Mouse (Mus musculus) midbrain, embryonic 12.5 days (tissue): ENCODE measurements around the gene Pabpn1. TPM values are rescaled to one million over a fixed set of nuclear protein-coding genes. Genes with fewer than 3 reads are reported as not detected.
A peak's percentile ranks its signal among the peaks of the same experiment; 100 is the strongest.

Experiments used
- ATAC-seq: fragments of 200-750 bp; cut with Nextera tagmentation; 2 replicates; pipeline ENCODE4 v1.8.0; 2017; ENCODE audit warnings: low read depth, moderate TSS enrichment, moderate library complexity; ENCODE audit not compliant: low FRiP score
- H3K27ac ChIP-seq: fragments of 300-500 bp; sonication (generic); replicated peaks from 2 replicates; pipeline ENCODE4 v1.5.1; 2016; ENCODE audit warnings: mild to moderate bottlenecking
- H3K27me3 ChIP-seq: fragments of 300-500 bp; sonication (generic); 2 replicates; pipeline ENCODE4 v1.6.1; 2016; ENCODE audit warnings: mild to moderate bottlenecking
- H3K36me3 ChIP-seq: fragments of 300-500 bp; sonication (generic); 2 replicates; pipeline ENCODE4 v1.6.1; 2016
- H3K4me1 ChIP-seq: fragments of 300-500 bp; sonication (generic); 2 replicates; pipeline ENCODE4 v1.6.1; 2016
- H3K4me2 ChIP-seq: fragments of 300-500 bp; sonication (generic); replicated peaks from 2 replicates; pipeline ENCODE4 v1.6.1; 2016; ENCODE audit warnings: mild to moderate bottlenecking, moderate library complexity
- H3K4me3 ChIP-seq: fragments of 300-500 bp; sonication (generic); 2 replicates; pipeline ENCODE4 v1.5.1; 2016; ENCODE audit warnings: mild to moderate bottlenecking
- H3K9ac ChIP-seq: fragments of 300-500 bp; sonication (generic); replicated peaks from 2 replicates; pipeline ENCODE4 v1.6.1; 2016; ENCODE audit warnings: mild to moderate bottlenecking, moderate library complexity
- H3K9me3 ChIP-seq: fragments of 300-500 bp; sonication (generic); 2 replicates; pipeline ENCODE4 v1.6.1; 2016; ENCODE audit warnings: mild to moderate bottlenecking
- WGBS: fragments of 180-500 bp; shearing (Covaris S2); methylation state at CpG from one replicate; pipeline ENCODE4 v1.1.7; 2016; 5-methylcytosine and 5-hydroxymethylcytosine counted together
- polyA plus RNA-seq: library from polyadenylated mRNA; unstranded; fragments of >200 nt; fragmentation: Nextera tagmentation; extraction: Ambion mirVana; gene quantifications from 2 replicates; pipeline ENCODE4 v1.2.1, GENCODE M21; 2016

Pabpn1 gene
- polyA plus RNA-seq, 1 experiment from 2014 or later = 199 TPM

GRCm38 (mm10) chr14:54926401-54927158 is 34.3 kb downstream of the Pabpn1 start:
- ATAC-seq = peak; percentile 78
- Histone ChIP-seq H3K27me3 (peaks cover 11% of the 10 kb centered on the region; the same call in 1 of the 2 replicates), H3K9ac (peak overlapping the region; percentile 78), H3K36me3 (peaks cover 8% of the 10 kb centered on the region), H3K9me3 (peaks cover 9% of the 10 kb centered on the region; the same call in 1 of the 2 replicates), H3K4me2 (peak overlapping the region; percentile 89), H3K4me1 (peaks cover 44% of the 10 kb centered on the region), H3K4me3 (peak overlapping the region; percentile 53), H3K27ac (peak overlapping the region; percentile 98)
- under 1% methylated on average over 36 of the region's 58 CpGs for WGBS

- peak overlapping the region; percentile 89 for H3K4me2 ChIP-seq
- H3K27ac ChIP-seq = peak overlapping the region; percentile 98
- no peak for ATAC-seq
- peaks cover 2% of the 10 kb centered on the region; the same call in 1 of the 2 replicates for H3K9me3 ChIP-seq
- H3K4me1 ChIP-seq = peaks cover 46% of the 10 kb centered on the region
- 11% methylated on average over 7 of the region's 7 CpGs for WGBS
- peaks cover 1% of the 10 kb centered on the region; the same call in 1 of the 2 replicates for H3K36me3 ChIP-seq
- H3K4me3 ChIP-seq = peak overlapping the region; percentile 53
- peak overlapping the region; percentile 78 for H3K9ac ChIP-seq
- peaks cover 11% of the 10 kb centered on the region; the same call in 1 of the 2 replicates for H3K27me3 ChIP-seq
Observed at GRCm38 (mm10) chr14:54927296-54927695, 35.0 kb downstream of the Pabpn1 start.

GRCm38 (mm10) chr14:54929801-54930200 is 37.5 kb downstream of the Pabpn1 start:
- no peak overlapping the region for H3K27ac ChIP-seq
- H3K36me3 ChIP-seq = no peaks in the 10 kb centered on the region
- no peak overlapping the region for H3K4me3 ChIP-seq
- no peaks in the 10 kb centered on the region for H3K9me3 ChIP-seq
- ATAC-seq = no peak
- peaks cover 11% of the 10 kb centered on the region; the same call in 1 of the 2 replicates for H3K27me3 ChIP-seq
- H3K4me2 ChIP-seq = no peak overlapping the region
- peaks cover 39% of the 10 kb centered on the region for H3K4me1 ChIP-seq
- 79% methylated on average over 5 of the region's 5 CpGs for WGBS
- H3K9ac ChIP-seq = no peak overlapping the region

DNA sequence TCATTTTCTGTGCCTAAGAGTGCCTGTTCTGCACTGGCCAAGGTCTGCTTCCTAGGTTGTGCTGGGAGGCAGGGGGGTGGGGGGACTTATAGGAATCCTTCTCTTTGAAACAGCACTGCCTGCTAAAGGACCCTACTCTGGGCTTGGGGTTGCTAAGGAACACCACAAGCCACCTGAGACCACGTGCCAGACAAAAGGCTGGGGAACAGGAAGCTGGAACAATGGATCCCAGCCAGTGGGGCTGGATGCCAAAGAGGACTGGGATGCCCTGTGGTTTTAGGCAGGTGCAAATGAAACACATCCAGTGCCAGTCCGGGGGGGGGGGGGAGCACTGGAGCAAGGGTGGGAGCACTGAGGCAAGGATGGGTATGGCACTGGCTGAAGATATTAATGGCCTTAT is 38.1 kb downstream of the Pabpn1 start:
- Histone ChIP-seq H3K4me1 (peaks cover 33% of the 10 kb centered on the region), H3K4me3 (no peak overlapping the region), H3K27ac (no peak overlapping the region), H3K4me2 (no peak overlapping the region), H3K9ac (no peak overlapping the region), H3K9me3 (no peaks in the 10 kb centered on the region), H3K27me3 (peaks cover 11% of the 10 kb centered on the region; the same call in 1 of the 2 replicates), H3K36me3 (no peaks in the 10 kb centered on the region)
- 31% methylated on average over 2 of the region's 2 CpGs for WGBS
- ATAC-seq = no peak

DNA sequence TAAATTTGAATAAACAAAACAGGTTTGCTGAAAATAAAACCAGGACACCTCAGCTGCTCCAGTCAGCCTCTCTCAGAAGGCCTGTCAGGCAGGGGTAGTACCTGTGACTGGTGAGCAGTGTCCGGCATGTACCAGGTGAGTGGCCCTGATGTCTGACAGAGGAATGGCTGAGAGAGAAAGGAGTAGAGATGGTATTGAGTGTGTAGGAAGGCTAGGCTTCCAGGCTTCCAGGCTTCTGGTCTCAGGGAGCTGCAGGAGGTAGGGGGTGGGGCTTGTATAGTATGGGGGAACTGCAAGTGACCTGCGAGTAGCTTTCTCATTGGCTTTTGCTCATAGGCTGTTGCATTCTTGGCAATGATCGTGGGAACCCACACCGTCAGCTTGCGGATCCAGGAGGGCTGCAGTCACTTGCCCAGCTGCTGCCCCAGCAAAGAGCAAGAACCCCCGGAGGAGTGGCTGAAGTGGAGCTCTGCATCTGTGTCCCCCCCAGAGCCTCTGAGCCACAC is 40.4 kb downstream of the Pabpn1 start, which contains the start of gene Il25:
Gene Il25, plus strand, starts transcription at position 51 of the 506 bp plus-strand sequence.
- H3K27ac ChIP-seq = no peak within 1 kb of the TSS
- no peaks in the 10 kb centered on the region for H3K9me3 ChIP-seq
- no peaks in the 10 kb centered on the region for H3K36me3 ChIP-seq
- no peak within 1 kb of the TSS for H3K4me3 ChIP-seq
- no peak within 1 kb of the TSS for H3K9ac ChIP-seq
- peaks cover 11% of the 10 kb centered on the region; the same call in 1 of the 2 replicates for H3K27me3 ChIP-seq
- no peak for ATAC-seq
- 38% methylated on average over 6 of the region's 6 CpGs for WGBS
- peaks cover 23% of the 10 kb centered on the region for H3K4me1 ChIP-seq
- H3K4me2 ChIP-seq = no peak within 1 kb of the TSS

- ATAC-seq = no peak
- H3K36me3 ChIP-seq = no peaks in the 10 kb centered on the region
- H3K27ac ChIP-seq = no peak within 1 kb of the TSS; the same call in 1 of the 2 replicates
- H3K4me1 ChIP-seq = peaks cover 20% of the 10 kb centered on the region
- 48% methylated on average over 8 of the region's 8 CpGs for WGBS
- no peaks in the 10 kb centered on the region for H3K9me3 ChIP-seq
- H3K4me2 ChIP-seq = no peak within 1 kb of the TSS
- no peaks in the 10 kb centered on the region for H3K27me3 ChIP-seq
- H3K4me3 ChIP-seq = no peak within 1 kb of the TSS
- H3K9ac ChIP-seq = peak within 1 kb of the TSS; percentile 31
Observed at GRCm38 (mm10) chr14:54935904-54936830, 43.9 kb downstream of the Pabpn1 start, which contains the start of gene Cmtm5. Gene Cmtm5 (plus strand): TSS chr14:54936261.

- ATAC-seq = no peak
- 73% methylated on average over 6 of the region's 6 CpGs for WGBS
- Histone ChIP-seq H3K4me3 (no peak overlapping the region), H3K4me1 (peaks cover 15% of the 10 kb centered on the region), H3K36me3 (no peaks in the 10 kb centered on the region), H3K27me3 (no peaks in the 10 kb centered on the region), H3K9me3 (no peaks in the 10 kb centered on the region), H3K9ac (peak overlapping the region; percentile 31; the same call in 1 of the 2 replicates), H3K4me2 (no peak overlapping the region), H3K27ac (no peak overlapping the region; the same call in 1 of the 2 replicates)
Observed at GRCm38 (mm10) chr14:54936831-54937160, 44.5 kb downstream of the Pabpn1 start.

DNA sequence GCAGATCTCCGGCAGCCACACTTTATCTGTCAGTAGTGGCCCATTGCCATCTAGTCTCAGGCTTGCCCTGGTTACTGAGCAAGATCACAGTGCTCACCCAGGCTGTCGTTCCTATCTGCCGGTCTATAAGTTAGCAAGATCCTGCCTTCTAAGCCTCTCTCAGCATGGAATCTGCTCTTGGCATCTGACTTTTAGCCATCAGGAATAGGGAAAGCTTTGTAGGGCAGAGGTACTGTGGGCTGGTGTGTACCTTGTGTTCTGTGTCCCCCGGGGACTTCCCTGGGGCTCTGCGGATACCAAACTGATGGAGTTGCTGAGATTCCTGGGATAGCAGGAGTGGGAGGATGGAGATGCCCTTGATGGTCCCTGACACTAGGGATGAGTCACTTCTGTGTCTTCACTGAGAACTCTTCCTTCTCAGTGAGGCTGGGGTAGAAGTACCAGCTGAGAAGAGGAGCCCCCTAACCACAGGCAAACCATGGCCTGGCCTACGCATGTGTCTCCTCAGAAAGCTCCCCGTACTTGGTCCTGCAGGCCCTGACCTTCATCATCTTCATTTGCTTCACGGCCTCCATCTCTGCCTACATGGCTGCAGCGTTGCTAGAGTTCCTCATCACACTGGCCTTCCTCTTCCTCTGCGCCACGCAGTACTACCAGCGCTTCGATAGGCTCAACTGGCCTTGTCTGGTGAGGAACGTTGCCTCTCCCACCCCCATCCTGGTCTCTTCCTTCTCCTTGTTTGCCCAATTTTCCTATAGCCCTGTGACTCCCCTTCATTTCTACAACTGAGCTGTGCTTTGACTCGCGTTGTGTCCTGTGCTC is 45.3 kb downstream of the Pabpn1 start:
- ATAC-seq = no peak
- WGBS = 92% methylated on average over 16 of the region's 16 CpGs
- Histone ChIP-seq H3K4me2 (no peak overlapping the region), H3K9ac (no peak overlapping the region), H3K27ac (no peak overlapping the region; the same call in 1 of the 2 replicates), H3K4me3 (no peak overlapping the region), H3K36me3 (no peaks in the 10 kb centered on the region), H3K27me3 (no peaks in the 10 kb centered on the region), H3K9me3 (no peaks in the 10 kb centered on the region), H3K4me1 (peaks cover 15% of the 10 kb centered on the region)

- H3K4me1 ChIP-seq = peaks cover 10% of the 10 kb centered on the region
- ATAC-seq = no peak
- H3K9ac ChIP-seq = no peak overlapping the region
Observed at GRCm38 (mm10) chr14:54938431-54939219, 46.3 kb downstream of the Pabpn1 start.

DNA sequence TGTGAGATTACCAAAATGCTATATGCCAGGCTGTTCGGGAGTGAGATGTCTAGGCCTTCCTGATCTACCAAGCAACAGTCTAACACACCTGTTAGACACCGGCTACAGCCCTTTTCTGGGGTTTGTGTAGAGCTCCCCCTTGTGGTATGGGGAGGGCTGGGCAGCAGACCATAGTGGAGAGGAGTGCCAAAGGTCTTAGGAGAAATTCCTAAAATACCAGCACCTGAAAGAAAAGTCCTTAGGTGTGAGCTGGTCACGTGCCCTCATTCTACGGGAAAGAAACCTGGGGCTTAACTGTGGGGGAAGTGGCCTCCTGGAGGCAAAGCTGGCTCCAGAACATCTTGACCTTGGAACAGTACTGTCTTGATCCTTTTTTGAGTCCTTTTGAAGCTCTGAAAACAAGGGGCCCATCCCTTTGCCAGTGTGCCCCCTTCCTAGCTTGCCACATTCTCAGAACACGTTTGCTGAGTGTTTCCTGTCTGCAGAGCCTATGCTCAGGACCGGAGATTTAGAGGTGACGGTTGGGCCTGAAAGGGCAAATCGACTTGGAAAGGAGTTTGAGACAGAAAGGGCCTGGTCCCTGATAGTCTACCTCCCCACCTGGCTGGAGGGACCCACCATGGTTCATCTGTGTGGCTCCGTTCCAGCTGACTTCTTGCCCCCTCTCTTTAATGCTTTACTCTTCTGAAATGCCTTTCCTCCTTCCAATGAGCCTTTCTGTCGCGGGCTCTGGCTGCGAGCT is 47.3 kb downstream of the Pabpn1 start:
- no peaks in the 10 kb centered on the region for H3K27me3 ChIP-seq
- H3K9ac ChIP-seq = no peak overlapping the region
- 54% methylated on average over 12 of the region's 12 CpGs for WGBS
- ATAC-seq = peak; percentile 41; the same call in 1 of the 2 replicates
- no peak overlapping the region for H3K27ac ChIP-seq
- H3K4me1 ChIP-seq = peaks cover 10% of the 10 kb centered on the region
- H3K9me3 ChIP-seq = no peaks in the 10 kb centered on the region
- H3K4me2 ChIP-seq = no peak overlapping the region
- H3K4me3 ChIP-seq = no peak overlapping the region
- no peaks in the 10 kb centered on the region for H3K36me3 ChIP-seq

More at GRCm38 (mm10) chr14:54938431-54939219, 46.3 kb downstream of the Pabpn1 start:
- WGBS = 79% methylated on average over 15 of the region's 15 CpGs
- no peaks in the 10 kb centered on the region for H3K36me3 ChIP-seq
- H3K4me2 ChIP-seq = no peak overlapping the region
- H3K4me3 ChIP-seq = no peak overlapping the region
- no peaks in the 10 kb centered on the region for H3K27me3 ChIP-seq
- H3K27ac ChIP-seq = no peak overlapping the region
- no peaks in the 10 kb centered on the region for H3K9me3 ChIP-seq
